Mouse (Mus musculus): ENCODE measurements at regions not wholly inside any gene's neighbourhood (a gene's known extent, or its start where the extent isn't known, plus 50 kb on each side); places are given as distances from the start of the nearest gene placed in this dataset.

DNA sequence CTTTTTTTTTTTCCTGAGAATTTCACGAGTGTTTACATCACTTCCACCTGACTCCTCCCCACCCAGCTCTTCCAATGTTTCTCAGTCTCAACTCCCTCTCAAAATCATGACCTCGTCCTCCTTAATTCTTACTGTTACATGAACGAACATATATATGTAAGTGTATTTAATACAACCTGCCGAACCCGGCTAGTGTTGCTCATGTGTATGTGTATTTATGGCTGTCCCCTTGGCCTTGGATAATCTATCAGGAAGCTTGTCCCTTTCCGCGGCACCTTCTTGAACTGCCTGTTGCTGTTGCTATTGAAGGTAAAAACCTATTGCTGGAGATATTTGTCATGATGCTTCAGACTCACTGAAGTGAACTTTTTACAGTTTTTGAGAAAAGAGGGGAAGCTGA is 637.8 kb upstream of the Adamts9 start:
- DNase-seq (ENCODE audit: low spot score) (no peak), ATAC-seq (ENCODE audit: low FRiP score, low read depth) (no peak)
- Histone ChIP-seq H3K4me2 (replicated peaks; ENCODE audit: low read depth, low read length, severe bottlenecking) (no peak overlapping the region), H3K27ac (replicated peaks; ENCODE audit: low read depth, low read length) (no peak overlapping the region), H3K36me3 (ENCODE audit: control insufficient read depth, insufficient read depth, low read length) (no peaks in the 10 kb centered on the region), H3K4me1 (ENCODE audit: control insufficient read depth, insufficient read depth, low read length) (no peaks in the 10 kb centered on the region), H3K27me3 (ENCODE audit: control insufficient read depth, insufficient read depth, low read length) (no peaks in the 10 kb centered on the region), H3K9ac (ENCODE audit: low read depth, low read length, severe bottlenecking) (no peak overlapping the region), H3K9me3 (ENCODE audit: control insufficient read depth, low read length) (no peaks in the 10 kb centered on the region), H3K4me3 (replicated peaks; ENCODE audit: low read length) (no peak overlapping the region)
- no peak for TF ChIP-seq POLR2A (IDR thresholded peaks at IDR 0.05; ENCODE audit: borderline replicate concordance, extremely low read depth, insufficient read depth, insufficient read length)
- WGBS, result 84% methylated on average over 7 of the region's 7 CpGs

DNA sequence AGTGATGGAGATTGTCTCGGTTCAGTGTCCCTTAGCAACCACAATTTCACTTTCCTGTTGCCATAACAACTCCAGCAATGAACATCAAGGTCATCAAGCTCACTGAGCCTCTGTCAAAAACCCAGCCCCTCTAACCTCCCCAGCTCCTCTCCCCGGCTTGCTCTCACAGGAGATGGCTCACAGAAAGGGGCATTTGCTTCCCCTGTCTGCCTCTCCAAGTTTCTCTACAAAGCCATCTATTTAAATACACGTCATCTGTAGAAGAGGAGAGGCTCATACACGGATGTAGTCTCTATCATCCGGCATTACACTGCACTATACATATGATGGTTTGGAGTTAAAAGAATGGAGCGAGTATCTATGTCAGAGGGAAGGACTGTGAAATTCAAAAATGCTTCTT is 637.4 kb upstream of the Adamts9 start:
- 74% methylated on average over 6 of the region's 6 CpGs for WGBS
- Histone ChIP-seq H3K27ac (replicated peaks; ENCODE audit: low read depth, low read length) (no peak overlapping the region), H3K27me3 (ENCODE audit: control insufficient read depth, insufficient read depth, low read length) (no peaks in the 10 kb centered on the region), H3K4me3 (replicated peaks; ENCODE audit: low read length) (no peak overlapping the region), H3K4me1 (ENCODE audit: control insufficient read depth, insufficient read depth, low read length) (no peaks in the 10 kb centered on the region), H3K36me3 (ENCODE audit: control insufficient read depth, insufficient read depth, low read length) (no peaks in the 10 kb centered on the region), H3K4me2 (replicated peaks; ENCODE audit: low read depth, low read length, severe bottlenecking) (no peak overlapping the region), H3K9me3 (ENCODE audit: control insufficient read depth, low read length) (no peaks in the 10 kb centered on the region), H3K9ac (ENCODE audit: low read depth, low read length, severe bottlenecking) (no peak overlapping the region)
- DNase-seq (ENCODE audit: low spot score) (no peak), ATAC-seq (ENCODE audit: low FRiP score, low read depth) (no peak)
- no peak for TF ChIP-seq POLR2A (IDR thresholded peaks at IDR 0.05; ENCODE audit: borderline replicate concordance, extremely low read depth, insufficient read depth, insufficient read length)

DNA sequence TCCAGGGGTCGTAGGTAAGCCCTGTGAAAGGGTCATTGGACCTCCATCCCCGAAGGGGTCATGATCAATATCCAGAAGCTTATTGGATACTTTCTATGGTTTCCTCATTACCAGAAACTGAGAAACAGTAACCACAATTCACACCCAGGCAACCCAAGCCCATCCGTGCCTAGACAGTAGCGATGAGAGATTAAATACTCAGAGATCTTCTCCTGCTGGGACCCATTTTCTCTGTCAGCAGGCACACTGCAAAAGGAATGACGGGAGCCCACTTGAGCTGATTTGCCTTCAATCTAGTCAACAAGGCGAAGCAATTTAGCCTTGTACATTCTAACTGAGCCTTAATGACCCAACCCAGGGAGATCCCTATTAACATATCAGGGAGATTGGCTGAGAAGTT is 632.0 kb upstream of the Adamts9 start:
- Histone ChIP-seq H3K27ac (replicated peaks; ENCODE audit: low read depth, low read length) (no peak overlapping the region), H3K27me3 (ENCODE audit: control insufficient read depth, insufficient read depth, low read length) (no peaks in the 10 kb centered on the region), H3K36me3 (ENCODE audit: control insufficient read depth, insufficient read depth, low read length) (no peaks in the 10 kb centered on the region), H3K4me1 (ENCODE audit: control insufficient read depth, insufficient read depth, low read length) (no peaks in the 10 kb centered on the region), H3K9me3 (ENCODE audit: control insufficient read depth, low read length) (no peaks in the 10 kb centered on the region), H3K4me3 (replicated peaks; ENCODE audit: low read length) (no peak overlapping the region), H3K9ac (ENCODE audit: low read depth, low read length, severe bottlenecking) (no peak overlapping the region), H3K4me2 (replicated peaks; ENCODE audit: low read depth, low read length, severe bottlenecking) (no peak overlapping the region)
- ATAC-seq (ENCODE audit: low FRiP score, low read depth) (no peak), DNase-seq (ENCODE audit: low spot score) (no peak)
- TF ChIP-seq POLR2A (IDR thresholded peaks at IDR 0.05; ENCODE audit: borderline replicate concordance, extremely low read depth, insufficient read depth, insufficient read length), result no peak
- WGBS, result 86% methylated on average over 6 of the region's 6 CpGs

DNA sequence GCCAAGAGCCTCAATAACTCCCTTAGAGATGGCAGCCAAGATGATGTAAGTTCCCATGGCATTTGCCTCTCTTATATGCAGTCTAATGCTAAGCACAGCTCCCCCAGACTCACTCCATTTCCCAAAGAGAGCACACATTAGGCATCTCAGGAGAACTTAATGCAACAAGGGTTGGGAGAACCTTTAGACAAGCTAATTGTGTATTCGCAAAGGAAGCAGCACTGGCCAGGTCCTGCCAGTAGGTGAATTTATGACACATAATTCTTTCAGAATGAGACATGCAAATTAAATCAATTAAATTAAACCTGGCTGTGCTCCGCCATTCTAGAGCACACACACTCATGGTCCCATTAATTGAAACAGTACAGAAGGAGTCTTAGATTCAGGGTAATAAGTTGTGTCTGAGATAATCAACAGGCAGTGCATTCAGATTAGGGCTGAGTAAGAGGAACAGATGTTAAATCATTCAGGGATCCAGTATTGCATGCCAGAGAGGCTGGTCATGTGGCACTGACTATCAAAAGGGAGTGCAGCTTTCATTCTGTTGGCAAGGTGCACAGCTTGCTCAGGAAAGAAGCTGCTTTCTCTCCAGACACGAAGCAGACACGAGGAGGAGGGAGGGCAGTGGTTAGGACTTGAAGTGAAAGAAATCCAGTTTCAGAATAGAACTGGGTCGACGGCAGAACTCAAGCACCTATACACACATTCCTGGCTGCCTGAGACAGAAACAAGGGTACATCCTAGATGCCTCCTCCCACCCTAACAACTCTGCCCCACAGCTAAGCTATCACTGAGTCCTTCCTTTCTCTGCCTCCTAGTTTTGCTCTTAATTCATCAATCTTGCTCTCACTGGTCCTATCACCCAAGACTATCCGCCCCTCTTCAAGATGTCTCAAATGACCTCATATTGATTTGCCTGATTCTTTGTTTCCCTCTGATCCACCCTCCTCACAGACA is 630.7 kb upstream of the Adamts9 start:
- Histone ChIP-seq H3K9me3 (ENCODE audit: control insufficient read depth, low read length) (no peaks in the 10 kb centered on the region), H3K4me2 (replicated peaks; ENCODE audit: low read depth, low read length, severe bottlenecking) (no peak overlapping the region), H3K27ac (replicated peaks; ENCODE audit: low read depth, low read length) (no peak overlapping the region), H3K4me1 (ENCODE audit: control insufficient read depth, insufficient read depth, low read length) (no peaks in the 10 kb centered on the region), H3K4me3 (replicated peaks; ENCODE audit: low read length) (no peak overlapping the region), H3K27me3 (ENCODE audit: control insufficient read depth, insufficient read depth, low read length) (no peaks in the 10 kb centered on the region), H3K36me3 (ENCODE audit: control insufficient read depth, insufficient read depth, low read length) (no peaks in the 10 kb centered on the region), H3K9ac (ENCODE audit: low read depth, low read length, severe bottlenecking) (no peak overlapping the region)
- DNase-seq (ENCODE audit: low spot score) (peak; percentile 14), ATAC-seq (ENCODE audit: low FRiP score, low read depth) (no peak)
- no peak for TF ChIP-seq POLR2A (IDR thresholded peaks at IDR 0.05; ENCODE audit: borderline replicate concordance, extremely low read depth, insufficient read depth, insufficient read length)
- 72% methylated on average over 7 of the region's 7 CpGs for WGBS

DNA sequence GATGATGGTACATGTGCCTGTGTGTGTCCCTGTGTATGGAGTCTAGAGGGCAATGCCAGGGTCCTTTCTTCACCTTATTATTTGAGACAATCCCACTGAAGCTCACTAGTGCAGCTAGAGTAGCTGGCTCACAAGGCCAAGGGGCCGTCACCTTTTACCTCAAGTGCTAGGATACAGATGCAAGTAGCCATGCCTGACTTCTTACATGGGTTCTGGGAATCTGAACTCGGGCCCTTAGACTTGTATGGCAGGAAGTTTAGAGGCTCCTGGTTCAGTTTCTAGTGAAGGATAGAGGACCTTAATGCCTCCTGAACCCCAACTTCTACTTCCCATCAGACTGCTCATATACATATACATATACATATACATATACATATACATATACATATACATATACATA is 626.6 kb upstream of the Adamts9 start:
- Histone ChIP-seq H3K4me3 (replicated peaks; ENCODE audit: low read length) (no peak overlapping the region), H3K27me3 (ENCODE audit: control insufficient read depth, insufficient read depth, low read length) (no peaks in the 10 kb centered on the region), H3K9ac (ENCODE audit: low read depth, low read length, severe bottlenecking) (no peak overlapping the region), H3K4me1 (ENCODE audit: control insufficient read depth, insufficient read depth, low read length) (no peaks in the 10 kb centered on the region), H3K36me3 (ENCODE audit: control insufficient read depth, insufficient read depth, low read length) (no peaks in the 10 kb centered on the region), H3K9me3 (ENCODE audit: control insufficient read depth, low read length) (no peaks in the 10 kb centered on the region), H3K4me2 (replicated peaks; ENCODE audit: low read depth, low read length, severe bottlenecking) (no peak overlapping the region), H3K27ac (replicated peaks; ENCODE audit: low read depth, low read length) (no peak overlapping the region)
- ATAC-seq (ENCODE audit: low FRiP score, low read depth) (no peak), DNase-seq (ENCODE audit: low spot score) (no peak)
- TF ChIP-seq POLR2A (IDR thresholded peaks at IDR 0.05; ENCODE audit: borderline replicate concordance, extremely low read depth, insufficient read depth, insufficient read length), result no peak
- 91% methylated on average over 2 of the region's 2 CpGs for WGBS
